Mouse (Mus musculus) small intestine, adult 2 months (tissue): ENCODE results near the gene Pdcd1lg2. TPM values are rescaled to one million over a fixed set of nuclear protein-coding genes. Genes with fewer than 3 reads are reported as not detected.
A peak's percentile ranks its signal among the peaks of the same experiment; 100 is the strongest.

Source experiments
- H3K27ac ChIP-seq: fragments of 200-500 bp; 2 replicates; pipeline ENCODE4 v1.5.1; 2012; ENCODE audit warnings: low read depth, low read length, control low read depth, inconsistent platforms; ENCODE audit not compliant: insufficient read depth
- H3K27me3 ChIP-seq: fragments of 200-500 bp; 2 replicates; pipeline ENCODE4 v1.6.1; 2012; ENCODE audit warnings: mild to moderate bottlenecking, moderate library complexity, low read length, inconsistent platforms; ENCODE audit not compliant: control insufficient read depth, insufficient read depth
- H3K36me3 ChIP-seq: fragments of 200-500 bp; 2 replicates; pipeline ENCODE4 v1.6.1; 2012; ENCODE audit warnings: mild to moderate bottlenecking, low read length, control low read depth, inconsistent platforms; ENCODE audit not compliant: control insufficient read depth, insufficient read depth
- H3K4me1 ChIP-seq: fragments of 200-500 bp; 2 replicates; pipeline ENCODE4 v1.6.1; 2012; ENCODE audit warnings: low read length, inconsistent platforms, mixed read lengths; ENCODE audit not compliant: control insufficient read depth, insufficient read depth, insufficient read length
- H3K4me3 ChIP-seq: fragments of 200-500 bp; 2 replicates; pipeline ENCODE4 v1.5.1; 2012; ENCODE audit warnings: low read depth, mild to moderate bottlenecking, control low read depth, inconsistent platforms, low read length, moderate library complexity
- CTCF ChIP-seq: fragments of 200-500 bp; IDR thresholded peaks from 2 replicates; pipeline ENCODE4 v1.5.1; 2012; ENCODE audit warnings: low read depth, mild to moderate bottlenecking, control low read depth, inconsistent platforms, low read length, moderate library complexity, mixed read lengths; ENCODE audit not compliant: insufficient replicate concordance, insufficient read length; ENCODE audit errors: extremely low read depth
- POLR2A ChIP-seq: fragments of 200-500 bp; IDR thresholded peaks from 2 replicates; pipeline ENCODE4 v1.6.1; 2012; ENCODE audit warnings: low read depth, mild to moderate bottlenecking, control low read depth, inconsistent platforms, low read length, moderate library complexity
- WGBS: fragments of 180-500 bp; shearing (Covaris S2); methylation state at CpG from one replicate; pipeline ENCODE4 v1.1.7; 2018; 5-methylcytosine and 5-hydroxymethylcytosine counted together
- polyA plus RNA-seq: library from polyadenylated mRNA; depleted of rRNA; stranded (reverse); fragments of >200 nt; gene quantifications from 2 replicates; pipeline ENCODE4 v1.2.3, GENCODE M21; 2012; rRNA removed

Gene Pdcd1lg2
- polyA plus RNA-seq = 0.33 and 0.47 TPM in 2 replicates

GRCm38 (mm10) chr19:29410619-29411018 is at the start of gene Pdcd1lg2:
Pdcd1lg2 (plus strand) TSS chr19:29410919.
- no peaks in the 10 kb centered on the region for H3K36me3 ChIP-seq
- no peaks in the 10 kb centered on the region; the same call in 1 of the 2 replicates for H3K4me1 ChIP-seq
- no peak within 1 kb of the TSS for H3K4me3 ChIP-seq
- H3K27me3 ChIP-seq = no peaks in the 10 kb centered on the region
- 92% methylated on average over 4 of the region's 4 CpGs for WGBS
- no peak within 1 kb of the TSS for H3K27ac ChIP-seq
- TF ChIP-seq POLR2A (no peak), CTCF (no peak)

- 1% methylated on average over 33 of the region's 33 CpGs for WGBS
- TF ChIP-seq POLR2A (peak; percentile 78), CTCF (no peak)
These were observed 49.1 kb upstream of the Pdcd1lg2 start for GRCm38 (mm10) chr19:29361468-29362130.

GRCm38 (mm10) chr19:29362173-29362930 is 48.4 kb upstream of the Pdcd1lg2 start:
- Histone ChIP-seq H3K27ac (no peak overlapping the region), H3K36me3 (peaks cover 7% of the 10 kb centered on the region; the same call in 1 of the 2 replicates)
- WGBS = 21% methylated on average over 13 of the region's 13 CpGs

More at GRCm38 (mm10) chr19:29361468-29362130, 49.1 kb upstream of the Pdcd1lg2 start:
- peak overlapping the region; percentile 73 for H3K27ac ChIP-seq
- H3K4me1 ChIP-seq = peaks cover 6% of the 10 kb centered on the region
- no peaks in the 10 kb centered on the region for H3K27me3 ChIP-seq
- peak overlapping the region; percentile 66 for H3K4me3 ChIP-seq
- H3K36me3 ChIP-seq = peaks cover 10% of the 10 kb centered on the region; the same call in 1 of the 2 replicates

GRCm38 (mm10) chr19:29363557-29363956 is 47.2 kb upstream of the Pdcd1lg2 start:
- no peak overlapping the region for H3K27ac ChIP-seq
- H3K36me3 ChIP-seq = peaks cover 4% of the 10 kb centered on the region; the same call in 1 of the 2 replicates
- TF ChIP-seq POLR2A (no peak), CTCF (no peak)
- no peaks in the 10 kb centered on the region for H3K27me3 ChIP-seq
- 92% methylated on average over 7 of the region's 7 CpGs for WGBS
- peaks cover 8% of the 10 kb centered on the region for H3K4me1 ChIP-seq
- H3K4me3 ChIP-seq = no peak overlapping the region

More at GRCm38 (mm10) chr19:29362173-29362930, 48.4 kb upstream of the Pdcd1lg2 start:
- peak overlapping the region; percentile 66 for H3K4me3 ChIP-seq
- H3K4me1 ChIP-seq = peaks cover 7% of the 10 kb centered on the region
- TF ChIP-seq POLR2A = no peak
- TF ChIP-seq CTCF = no peak
- no peaks in the 10 kb centered on the region for H3K27me3 ChIP-seq

- no peaks in the 10 kb centered on the region for H3K36me3 ChIP-seq
- H3K27ac ChIP-seq = 0 out of 2 replicates have a peak overlapping the region, but pooled peaks have one; percentile 26
- no peaks in the 10 kb centered on the region for H3K27me3 ChIP-seq
- no peak overlapping the region for H3K4me3 ChIP-seq
- TF ChIP-seq CTCF = no peak
- no peak for TF ChIP-seq POLR2A
- H3K4me1 ChIP-seq = peaks cover 11% of the 10 kb centered on the region
- WGBS = 76% methylated on average over 5 of the region's 5 CpGs
These were observed 46.6 kb upstream of the Pdcd1lg2 start for GRCm38 (mm10) chr19:29364076-29364475.

GRCm38 (mm10) chr19:29365105-29365504 is 45.6 kb upstream of the Pdcd1lg2 start:
- peaks cover 10% of the 10 kb centered on the region for H3K4me1 ChIP-seq
- H3K27me3 ChIP-seq = no peaks in the 10 kb centered on the region
- no peak overlapping the region for H3K4me3 ChIP-seq
- 66% methylated on average over 3 of the region's 3 CpGs for WGBS
- TF ChIP-seq CTCF = no peak
- no peak for TF ChIP-seq POLR2A
- no peak overlapping the region for H3K27ac ChIP-seq
- H3K36me3 ChIP-seq = no peaks in the 10 kb centered on the region

- TF ChIP-seq POLR2A (no peak), CTCF (no peak)
- H3K27ac ChIP-seq = peak overlapping the region; percentile 85
- WGBS = 57% methylated on average over 20 of the region's 20 CpGs
- peaks cover 6% of the 10 kb centered on the region for H3K4me1 ChIP-seq
- H3K36me3 ChIP-seq = no peaks in the 10 kb centered on the region
- H3K27me3 ChIP-seq = no peaks in the 10 kb centered on the region
- H3K4me3 ChIP-seq = peak overlapping the region; percentile 57
These were observed 44.3 kb upstream of the Pdcd1lg2 start for GRCm38 (mm10) chr19:29366226-29366968.
